27 mouse cellular contexts compared by ENCODE assay signal in the genomic region with DNA sequence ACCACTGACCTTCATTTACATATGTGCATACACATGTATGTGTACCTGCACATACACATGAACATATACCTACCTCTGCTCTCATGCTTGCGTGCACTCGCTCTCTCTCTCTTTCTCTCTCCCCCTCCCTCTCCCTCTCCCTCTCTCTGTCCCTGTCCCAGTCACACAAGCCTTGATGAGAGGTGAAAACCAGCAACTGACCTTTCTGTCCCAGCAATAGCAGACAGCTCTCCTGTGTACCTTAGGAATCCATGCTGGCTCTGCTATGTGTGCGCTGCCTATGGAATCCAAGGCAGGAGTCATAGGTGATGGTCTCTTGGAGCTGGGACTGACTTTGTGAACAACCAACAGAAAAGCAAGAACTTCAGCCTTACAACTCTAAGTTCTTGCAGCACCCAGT. TPM values are rescaled to one million over a fixed set of nuclear protein-coding genes. Genes with fewer than 3 reads are reported as not detected.
"Had no signal": no experiment of that assay in that cellular context is flagged by ENCODE, and none has a peak within 500 bp of the region (broad histone marks: within the 10 kb centered on the region; RNA-seq: fewer than 3 reads in every experiment).

No protein-coding gene starts in this region.

- H3K4me1 ChIP-seq: embryonic facial prominence, embryonic 12.5 days; embryonic facial prominence, embryonic 13.5 days; embryonic facial prominence, embryonic 15.5 days; forebrain, embryonic 10.5 days; forebrain, embryonic 13.5 days; forebrain, embryonic 15.5 days had no signal

- H3K9me3 ChIP-seq: embryonic facial prominence, embryonic 10.5 days; embryonic facial prominence, embryonic 12.5 days; embryonic facial prominence, embryonic 13.5 days; embryonic facial prominence, embryonic 15.5 days; forebrain, embryonic 10.5 days; forebrain, embryonic 13.5 days; forebrain, embryonic 15.5 days; heart, embryonic 12.5 days had no signal

- H3K36me3 ChIP-seq: embryonic facial prominence, embryonic 10.5 days; embryonic facial prominence, embryonic 12.5 days; embryonic facial prominence, embryonic 13.5 days; embryonic facial prominence, embryonic 15.5 days; forebrain, embryonic 10.5 days; forebrain, embryonic 15.5 days; heart, embryonic 12.5 days had no signal

- H3K9ac ChIP-seq: embryonic facial prominence, embryonic 12.5 days; embryonic facial prominence, embryonic 13.5 days; embryonic facial prominence, embryonic 15.5 days; forebrain, embryonic 13.5 days; forebrain, embryonic 15.5 days; forebrain, postnatal 0 days; heart, embryonic 12.5 days had no signal

- ATAC-seq: forebrain, embryonic 13.5 days; forebrain, embryonic 14.5 days; forebrain, embryonic 15.5 days; forebrain, embryonic 16.5 days; forebrain, postnatal 0 days had no signal

- DNase-seq: cerebellum, adult 2 months; cerebellum, adult 8-10 months; cerebellum, adult 9-10 months; cerebellum, adult 9-11 months; cerebellum, postnatal 10 days; cerebellum, postnatal 14 days; cerebellum, postnatal 25 days; cerebellum, postnatal 36 days; embryo, embryonic 11 days; forebrain, postnatal 0 days; gastrocnemius, adult 2 months; gastrocnemius, postnatal 10 days; gastrocnemius, postnatal 14 days; gastrocnemius, postnatal 25 days; gastrocnemius, postnatal 36 days had no signal

- H3K4me2 ChIP-seq: embryonic facial prominence, embryonic 12.5 days; embryonic facial prominence, embryonic 13.5 days; embryonic facial prominence, embryonic 15.5 days; forebrain, embryonic 13.5 days; forebrain, embryonic 15.5 days; heart, embryonic 11.5 days; heart, embryonic 12.5 days had no signal

- H3K4me3 ChIP-seq: embryonic facial prominence, embryonic 10.5 days; embryonic facial prominence, embryonic 12.5 days; embryonic facial prominence, embryonic 13.5 days; embryonic facial prominence, embryonic 15.5 days; erythroblast, embryonic 14.5 days; forebrain, embryonic 10.5 days; forebrain, embryonic 13.5 days; forebrain, embryonic 15.5 days; gastrocnemius, adult 2 months; heart, embryonic 12.5 days had no signal

- H3K27ac ChIP-seq: embryonic facial prominence, embryonic 10.5 days; embryonic facial prominence, embryonic 12.5 days; embryonic facial prominence, embryonic 13.5 days; embryonic facial prominence, embryonic 15.5 days; forebrain, embryonic 10.5 days; forebrain, embryonic 13.5 days; forebrain, embryonic 15.5 days; gastrocnemius, adult 2 months had no signal

- H3K27me3 ChIP-seq: embryonic facial prominence, embryonic 12.5 days; embryonic facial prominence, embryonic 13.5 days; embryonic facial prominence, embryonic 15.5 days; forebrain, embryonic 13.5 days; forebrain, embryonic 15.5 days; heart, embryonic 12.5 days had no signal

RNA-seq across cellular contexts. Expression of a gene that starts 53.6 kb away (rescaled TPM):
- polyA plus RNA-seq: erythroblast, embryonic 14.5 days had no signal
